In genomic region chr4:59807521-59807920, GRCm38 (mm10) we compare ENCODE assay signal across 9 mouse cellular contexts. TPM values are rescaled to one million over a fixed set of nuclear protein-coding genes. Genes with fewer than 3 reads are reported as not detected.
DNase-seq lines count a peak whose midpoint lies in the region; ATAC-seq and TF ChIP-seq lines count a peak whose summit lies in the region.
"Had no signal": no experiment of that assay in that cellular context is flagged by ENCODE, and none has a peak within 500 bp of the region (broad histone marks: within the 10 kb centered on the region; RNA-seq: fewer than 3 reads in every experiment).

No protein-coding gene starts in this region.

- peaks cover 21% of the 10 kb centered on the region for H3K4me1 ChIP-seq in heart, embryonic 10.5 days
- H3K4me1 ChIP-seq in lung, postnatal 0 days (ENCODE audit: insufficient read depth, low read depth, low read length) = peaks cover 9% of the 10 kb centered on the region; the same call in 1 of the 2 replicates
- H3K4me1 ChIP-seq in liver, embryonic 12.5 days = peaks cover 60% of the 10 kb centered on the region
- H3K4me1 ChIP-seq in neural tube, embryonic 15.5 days = peaks cover 33% of the 10 kb centered on the region

- no peaks in the 10 kb centered on the region for H3K9me3 ChIP-seq in heart, embryonic 10.5 days
- no peaks in the 10 kb centered on the region for H3K9me3 ChIP-seq in lung, postnatal 0 days (ENCODE audit: low read length)
- H3K9me3 ChIP-seq in liver, embryonic 12.5 days (replicated peaks) = no peaks in the 10 kb centered on the region
- no peaks in the 10 kb centered on the region for H3K9me3 ChIP-seq in neural tube, embryonic 15.5 days (replicated peaks)
- H3K9me3 ChIP-seq: limb, embryonic 15.5 days had no signal

- TF ChIP-seq CTCF in lung, postnatal 0 days (IDR thresholded peaks at IDR 0.05) = no peak

- 65% methylated on average over 2 of the region's 2 CpGs for WGBS in heart, embryonic 10.5 days
- 66% methylated on average over 2 of the region's 2 CpGs for WGBS in lung, postnatal 0 days
- 56% methylated on average over 2 of the region's 2 CpGs for WGBS in liver, embryonic 12.5 days (ENCODE audit: insufficient replicate concordance)
- WGBS in neural tube, embryonic 15.5 days = 59% methylated on average over 2 of the region's 2 CpGs

- H3K36me3 ChIP-seq in heart, embryonic 10.5 days = no peaks in the 10 kb centered on the region
- H3K36me3 ChIP-seq in lung, postnatal 0 days (ENCODE audit: insufficient read depth, low read length) = no peaks in the 10 kb centered on the region
- H3K36me3 ChIP-seq in liver, embryonic 12.5 days = peaks cover 4% of the 10 kb centered on the region; the same call in 1 of the 2 replicates
- no peaks in the 10 kb centered on the region for H3K36me3 ChIP-seq in neural tube, embryonic 15.5 days
- H3K36me3 ChIP-seq: limb, embryonic 15.5 days had no signal

- H3K4me2 ChIP-seq in lung, postnatal 0 days (replicated peaks; ENCODE audit: low read depth, low read length) = peak overlapping the region; percentile 96
- H3K4me2 ChIP-seq in liver, embryonic 12.5 days = peak overlapping the region; percentile 100
- H3K4me2 ChIP-seq in neural tube, embryonic 15.5 days = peak overlapping the region; percentile 61

- ATAC-seq in lung, postnatal 0 days = no peak
- no peak for ATAC-seq in liver, embryonic 12.5 days
- ATAC-seq in neural tube, embryonic 15.5 days (ENCODE audit: low FRiP score) = no peak

- peak overlapping the region; percentile 99 for H3K4me3 ChIP-seq in heart, embryonic 10.5 days
- 0 out of 2 replicates have a peak overlapping the region, but pooled peaks have one; percentile 94 for H3K4me3 ChIP-seq in lung, postnatal 0 days (ENCODE audit: low read depth, low read length)
- H3K4me3 ChIP-seq in liver, embryonic 12.5 days = no peak overlapping the region
- H3K4me3 ChIP-seq in neural tube, embryonic 15.5 days (replicated peaks) = peak overlapping the region; percentile 1

- H3K9ac ChIP-seq in lung, postnatal 0 days (replicated peaks; ENCODE audit: low read depth) = no peak overlapping the region
- no peak overlapping the region for H3K9ac ChIP-seq in liver, embryonic 12.5 days
- no peak overlapping the region; the same call in 1 of the 2 replicates for H3K9ac ChIP-seq in neural tube, embryonic 15.5 days (replicated peaks)

- no peak for TF ChIP-seq EP300 in lung, postnatal 0 days (IDR thresholded peaks at IDR 0.05)

- no peak overlapping the region for H3K27ac ChIP-seq in heart, embryonic 10.5 days
- H3K27ac ChIP-seq in lung, postnatal 0 days (ENCODE audit: low read length) = no peak overlapping the region
- no peak overlapping the region for H3K27ac ChIP-seq in liver, embryonic 12.5 days
- no peak overlapping the region for H3K27ac ChIP-seq in neural tube, embryonic 15.5 days (replicated peaks)
- H3K27ac ChIP-seq: limb, embryonic 15.5 days had no signal

- H3K27me3 ChIP-seq in heart, embryonic 10.5 days (ENCODE audit: insufficient read depth, poor library complexity, severe bottlenecking) = no peaks in the 10 kb centered on the region
- no peaks in the 10 kb centered on the region for H3K27me3 ChIP-seq in lung, postnatal 0 days (replicated peaks; ENCODE audit: insufficient read depth, low read length)
- no peaks in the 10 kb centered on the region for H3K27me3 ChIP-seq in liver, embryonic 12.5 days (replicated peaks)
- H3K27me3 ChIP-seq in neural tube, embryonic 15.5 days (replicated peaks) = no peaks in the 10 kb centered on the region
- H3K27me3 ChIP-seq: limb, embryonic 15.5 days had no signal

- no peak for DNase-seq in heart, embryonic 10.5 days (ENCODE audit: low spot score)
- DNase-seq in heart, adult 9 months (ENCODE audit: low spot score in 2 of 2) = no peak
- DNase-seq in lung, postnatal 0 days (ENCODE audit: low spot score) = no peak
- no peak for DNase-seq in lung, postnatal 4 days
- DNase-seq in thymus, postnatal 25 days = no peak
- no peak for DNase-seq in frontal cortex, postnatal 36 days (ENCODE audit: low spot score in 2 of 2)

RNA-seq across cellular contexts. Expression of gene Snx30, which starts 1.9 kb away (rescaled TPM):
- polyA plus RNA-seq in heart, embryonic 10.5 days (2016; fragmentation: Nextera tagmentation; extraction: Ambion mirVana) = 5.2 and 8.1 TPM in 2 replicates
- polyA plus RNA-seq in lung, postnatal 0 days (2015; fragmentation: Nextera tagmentation; extraction: Ambion mirVana) = 12.0 and 13.2 TPM in 2 replicates
- 5.6 and 7.5 TPM in 2 replicates for polyA plus RNA-seq in liver, embryonic 12.5 days (2016; fragmentation: Nextera tagmentation; extraction: Ambion mirVana)
- polyA plus RNA-seq in neural tube, embryonic 15.5 days (2015; fragmentation: Nextera tagmentation; extraction: Ambion mirVana) = 17.8 and 22.5 TPM in 2 replicates

RNA-seq across cellular contexts. Expression of gene Inip, which starts 6.1 kb away (rescaled TPM):
- 56.9 and 57.5 TPM in 2 replicates for polyA plus RNA-seq in heart, embryonic 10.5 days (2016; fragmentation: Nextera tagmentation; extraction: Ambion mirVana)
- 25.9 and 26.8 TPM in 2 replicates for polyA plus RNA-seq in lung, postnatal 0 days (2015; fragmentation: Nextera tagmentation; extraction: Ambion mirVana)
- 34.7 and 35.8 TPM in 2 replicates for polyA plus RNA-seq in liver, embryonic 12.5 days (2016; fragmentation: Nextera tagmentation; extraction: Ambion mirVana)
- polyA plus RNA-seq in neural tube, embryonic 15.5 days (2015; fragmentation: Nextera tagmentation; extraction: Ambion mirVana) = 48.9 and 53.3 TPM in 2 replicates
